Mouse (Mus musculus) midbrain, embryonic 11.5 days (tissue): Measurements from ENCODE around the gene Tsc1. TPM values are rescaled to one million over a fixed set of nuclear protein-coding genes. Genes with fewer than 3 reads are reported as not detected.

Experiments
- ATAC-seq: fragments of 200-750 bp; cut with Nextera tagmentation; 2 replicates; pipeline ENCODE4 v1.8.0; 2017; ENCODE audit warnings: moderate TSS enrichment, moderate library complexity; ENCODE audit not compliant: low FRiP score
- DNase-seq: peaks from one replicate; pipeline ENCODE4 v3.0.0; 2015; ENCODE audit warnings: low spot score; ENCODE audit errors: missing footprints
- H3K27ac ChIP-seq: fragments of 300-500 bp; sonication (generic); 2 replicates; pipeline ENCODE4 v1.5.1; 2014; ENCODE audit warnings: low read depth, low read length
- H3K27me3 ChIP-seq: fragments of 300-500 bp; sonication (generic); 2 replicates; pipeline ENCODE4 v1.6.1; 2014; ENCODE audit warnings: mild to moderate bottlenecking, low read length, moderate library complexity, mixed read lengths; ENCODE audit not compliant: control insufficient read depth, insufficient read depth
- H3K36me3 ChIP-seq: fragments of 300-500 bp; sonication (generic); 2 replicates; pipeline ENCODE4 v1.6.1; 2014; ENCODE audit warnings: mild to moderate bottlenecking, low read length, moderate library complexity, mixed read lengths; ENCODE audit not compliant: control insufficient read depth, insufficient read depth
- H3K4me1 ChIP-seq: fragments of 300-500 bp; sonication (generic); 2 replicates; pipeline ENCODE4 v1.6.1; 2014; ENCODE audit warnings: low read length; ENCODE audit not compliant: control insufficient read depth, insufficient read depth
- H3K4me2 ChIP-seq: fragments of 300-500 bp; sonication (generic); 2 replicates; pipeline ENCODE4 v1.6.1; 2014; ENCODE audit warnings: mild to moderate bottlenecking, moderate library complexity
- H3K4me3 ChIP-seq: fragments of 300-500 bp; sonication (generic); 2 replicates; pipeline ENCODE4 v1.5.1; 2014; ENCODE audit warnings: low read depth, low read length
- H3K9ac ChIP-seq: fragments of 300-500 bp; sonication (generic); 2 replicates; pipeline ENCODE4 v1.6.1; 2014; ENCODE audit warnings: low read length
- H3K9me3 ChIP-seq: fragments of 300-500 bp; sonication (generic); 2 replicates; pipeline ENCODE4 v1.6.1; 2016; ENCODE audit warnings: low read length; ENCODE audit not compliant: control insufficient read depth
- WGBS: fragments of 180-500 bp; shearing (Covaris S2); extraction: QIAGEN DNeasy Blood & Tissue Kit; methylation state at CpG from one replicate; pipeline ENCODE4 v1.1.7; 2014; 5-methylcytosine and 5-hydroxymethylcytosine counted together
- polyA plus RNA-seq: library from polyadenylated mRNA; unstranded; fragments of >200 nt; fragmentation: Nextera tagmentation; extraction: Ambion mirVana; gene quantifications from 2 replicates; pipeline ENCODE4 v1.2.1, GENCODE M21; 2014

Gene Tsc1
- polyA plus RNA-seq, 1 experiment from 2014 or later, result 22.3 TPM

DNA sequence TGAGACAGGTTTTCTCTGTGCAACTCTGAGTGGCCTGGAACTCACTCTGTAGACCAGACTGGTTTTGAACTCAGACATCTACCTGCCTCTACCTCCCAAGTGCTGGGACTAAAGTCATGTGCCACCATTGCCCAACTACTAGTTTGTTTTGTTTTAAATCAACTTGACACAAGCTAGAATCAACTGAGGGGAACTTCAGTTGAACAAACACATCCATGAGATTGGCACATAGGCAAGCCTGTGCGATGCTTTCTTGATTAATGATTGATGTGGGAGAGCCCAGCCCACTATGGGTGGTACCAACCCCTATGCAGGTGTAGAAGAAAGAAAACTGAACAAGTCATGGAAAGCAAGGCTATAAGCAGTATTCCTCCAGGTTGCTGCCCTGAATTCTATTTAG lies 5.8 kb upstream of the Tsc1 start:
- Histone ChIP-seq H3K27ac (no peak overlapping the region), H3K9ac (no peak overlapping the region), H3K4me3 (no peak overlapping the region), H3K9me3 (no peaks in the 10 kb centered on the region), H3K4me2 (no peak overlapping the region), H3K36me3 (no peaks in the 10 kb centered on the region), H3K27me3 (no peaks in the 10 kb centered on the region), H3K4me1 (0 out of 2 replicates have a peak, but pooled peaks cover 2% of the 10 kb centered on the region)
- DNase-seq (no peak), ATAC-seq (no peak)
- WGBS, result 93% methylated on average over 1 of the region's 1 CpGs

DNA sequence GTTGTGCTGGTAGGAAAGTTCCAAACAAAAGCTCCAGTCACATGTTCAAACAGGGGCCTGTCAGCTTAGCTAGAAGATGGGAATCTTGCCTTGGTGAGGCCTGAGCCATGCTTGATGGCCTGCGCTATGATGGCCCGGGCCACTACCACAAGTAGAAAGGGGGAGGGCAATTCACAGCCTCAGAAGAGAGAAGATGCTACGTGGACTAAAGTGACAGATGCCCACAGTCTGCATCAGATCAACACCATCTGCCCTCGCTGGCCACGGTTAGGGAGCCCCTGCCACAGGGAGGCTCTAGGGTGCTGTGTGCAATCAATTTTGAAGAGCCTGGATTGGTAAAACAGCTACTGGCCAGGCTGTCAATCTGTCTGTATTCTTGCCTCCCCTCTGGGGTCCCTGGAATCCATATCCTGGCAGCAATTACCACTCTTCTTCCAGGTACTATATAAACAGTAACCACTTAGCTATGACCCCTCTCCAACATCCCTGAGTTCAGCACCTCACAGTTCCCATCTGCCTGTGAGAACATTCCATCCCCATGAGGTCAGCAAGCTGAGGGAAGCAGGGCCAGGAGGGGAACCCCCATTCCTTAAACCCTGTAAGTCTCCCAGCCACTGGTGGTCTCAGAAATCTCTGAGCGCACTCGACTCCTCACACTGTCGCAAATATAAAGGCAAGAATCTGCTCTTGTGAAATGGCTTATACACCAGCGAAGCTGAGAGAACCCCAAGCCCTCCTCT lies 3.8 kb upstream of the Tsc1 start:
- H3K4me1 ChIP-seq, result peaks cover 7% of the 10 kb centered on the region
- no peaks in the 10 kb centered on the region for H3K27me3 ChIP-seq
- no peak overlapping the region for H3K4me2 ChIP-seq
- no peaks in the 10 kb centered on the region for H3K36me3 ChIP-seq
- no peak for DNase-seq
- 79% methylated on average over 9 of the region's 9 CpGs for WGBS
- no peak for ATAC-seq
- no peak overlapping the region for H3K9ac ChIP-seq
- no peak overlapping the region for H3K27ac ChIP-seq
- no peak overlapping the region for H3K4me3 ChIP-seq
- no peaks in the 10 kb centered on the region for H3K9me3 ChIP-seq

DNA sequence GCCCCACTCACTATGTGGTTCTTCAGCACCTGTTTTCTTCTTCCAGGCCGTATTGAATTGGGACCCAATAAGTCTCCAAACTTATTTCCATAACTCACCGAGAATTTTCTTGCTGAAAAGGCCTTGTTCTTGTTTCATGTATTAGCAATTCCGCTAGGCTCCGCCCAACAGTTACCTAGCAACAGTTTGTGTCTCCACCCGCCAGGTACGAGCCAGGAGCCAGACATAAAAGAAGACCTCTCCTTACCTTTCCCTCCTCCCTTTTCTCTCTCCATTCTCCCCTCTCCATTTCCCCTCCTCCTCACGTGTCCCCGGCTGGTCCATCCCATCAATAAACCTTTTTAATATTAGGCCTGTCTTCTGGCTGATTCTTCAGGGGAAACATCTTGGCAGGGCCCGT lies 2.7 kb upstream of the Tsc1 start:
- no peak for DNase-seq
- Histone ChIP-seq H3K4me1 (peaks cover 14% of the 10 kb centered on the region), H3K27me3 (no peaks in the 10 kb centered on the region), H3K27ac (no peak overlapping the region), H3K4me2 (peak overlapping the region; percentile 28; the same call in 1 of the 2 replicates), H3K36me3 (no peaks in the 10 kb centered on the region), H3K4me3 (no peak overlapping the region), H3K9me3 (no peaks in the 10 kb centered on the region), H3K9ac (peak overlapping the region; percentile 16; the same call in 1 of the 2 replicates)
- WGBS, result 20% methylated on average over 9 of the region's 9 CpGs
- no peak for ATAC-seq

DNA sequence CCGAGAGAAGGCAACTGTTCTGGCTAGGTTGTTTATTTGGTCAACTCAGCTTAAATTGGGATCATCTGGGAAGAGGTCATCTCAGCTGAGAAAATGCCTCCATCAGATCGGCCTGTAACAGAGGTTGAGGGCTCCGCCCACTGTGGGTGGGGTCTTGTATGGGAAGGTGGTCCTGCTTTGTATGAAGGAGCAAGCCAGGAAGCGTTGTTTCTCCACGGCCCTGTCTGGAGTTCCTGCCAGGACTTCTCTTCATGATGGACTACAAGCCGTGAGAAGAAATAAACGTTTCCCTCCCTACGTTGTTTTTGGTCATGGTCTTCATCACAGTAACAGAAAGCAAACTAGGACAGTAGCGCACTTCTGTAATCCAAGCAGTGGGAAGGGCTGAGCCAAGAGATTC lies 2.1 kb upstream of the Tsc1 start:
- peak; percentile 92 for DNase-seq
- Histone ChIP-seq H3K27me3 (no peaks in the 10 kb centered on the region), H3K4me3 (no peak overlapping the region), H3K36me3 (no peaks in the 10 kb centered on the region), H3K27ac (no peak overlapping the region), H3K9ac (peak overlapping the region; percentile 16; the same call in 1 of the 2 replicates), H3K4me2 (peak overlapping the region; percentile 28; the same call in 1 of the 2 replicates), H3K4me1 (peaks cover 14% of the 10 kb centered on the region), H3K9me3 (no peaks in the 10 kb centered on the region)
- ATAC-seq, result no peak
- WGBS, result 7% methylated on average over 9 of the region's 9 CpGs

DNA sequence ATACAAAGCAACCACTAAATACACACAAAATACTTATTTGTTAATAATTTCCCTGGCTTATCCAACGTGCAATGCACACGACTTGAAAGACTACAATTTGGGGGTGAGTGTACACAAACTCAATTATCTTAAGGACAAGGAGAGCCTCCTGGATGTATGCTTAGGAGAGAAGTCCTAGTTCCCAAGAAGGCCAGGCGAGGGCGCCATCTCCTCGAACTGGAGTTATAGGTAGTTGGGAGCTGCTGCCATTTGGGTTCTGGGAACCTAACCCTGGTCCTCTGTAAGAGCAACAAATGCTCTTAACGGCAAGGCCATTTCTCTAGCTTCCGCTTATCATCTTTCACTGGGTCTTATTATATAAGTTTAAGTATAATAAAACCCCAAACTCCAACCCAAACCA lies 1.2 kb upstream of the Tsc1 start:
- no peak overlapping the region for H3K27ac ChIP-seq
- H3K27me3 ChIP-seq, result no peaks in the 10 kb centered on the region
- no peak overlapping the region for H3K9ac ChIP-seq
- ATAC-seq (no peak), DNase-seq (peak; percentile 85)
- no peaks in the 10 kb centered on the region for H3K9me3 ChIP-seq
- H3K4me3 ChIP-seq, result no peak overlapping the region
- H3K4me1 ChIP-seq, result peaks cover 14% of the 10 kb centered on the region
- H3K4me2 ChIP-seq, result no peak overlapping the region
- no peaks in the 10 kb centered on the region for H3K36me3 ChIP-seq
- WGBS, result 55% methylated on average over 7 of the region's 7 CpGs

DNA sequence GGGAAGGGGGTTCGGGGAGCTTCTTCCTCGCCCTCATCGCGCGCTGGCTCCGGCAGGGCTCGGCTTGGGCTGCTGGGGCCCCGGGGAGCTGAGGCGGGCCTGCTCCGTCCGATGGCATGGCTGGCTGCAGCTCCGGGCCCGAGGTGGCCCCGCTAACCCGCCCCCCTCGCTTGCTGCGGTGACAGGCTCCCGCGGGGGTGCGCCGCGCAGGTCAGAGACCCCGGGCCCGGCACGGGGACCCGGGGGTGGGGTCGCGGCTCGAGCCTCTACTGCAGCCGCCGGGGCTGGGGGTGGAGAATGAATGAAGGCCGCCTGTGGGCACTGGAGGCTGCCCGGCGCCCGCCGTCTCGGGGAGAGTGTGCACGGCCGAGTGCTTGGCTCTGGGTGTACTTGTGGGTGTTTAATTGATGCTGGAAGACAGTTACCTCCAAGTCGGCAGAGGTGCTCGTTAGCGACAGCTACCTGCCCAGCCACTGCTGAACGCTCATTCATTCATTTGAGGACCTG lies 460 bp downstream of the Tsc1 start:
- Histone ChIP-seq H3K27me3 (no peaks in the 10 kb centered on the region), H3K9ac (peak overlapping the region; percentile 93), H3K4me3 (peak overlapping the region; percentile 99), H3K4me2 (peak overlapping the region; percentile 76), H3K27ac (peak overlapping the region; percentile 84), H3K4me1 (peaks cover 14% of the 10 kb centered on the region), H3K36me3 (no peaks in the 10 kb centered on the region), H3K9me3 (no peaks in the 10 kb centered on the region)
- ATAC-seq (peak; percentile 74), DNase-seq (no peak)
- WGBS, result under 1% methylated on average over 40 of the region's 43 CpGs

DNA sequence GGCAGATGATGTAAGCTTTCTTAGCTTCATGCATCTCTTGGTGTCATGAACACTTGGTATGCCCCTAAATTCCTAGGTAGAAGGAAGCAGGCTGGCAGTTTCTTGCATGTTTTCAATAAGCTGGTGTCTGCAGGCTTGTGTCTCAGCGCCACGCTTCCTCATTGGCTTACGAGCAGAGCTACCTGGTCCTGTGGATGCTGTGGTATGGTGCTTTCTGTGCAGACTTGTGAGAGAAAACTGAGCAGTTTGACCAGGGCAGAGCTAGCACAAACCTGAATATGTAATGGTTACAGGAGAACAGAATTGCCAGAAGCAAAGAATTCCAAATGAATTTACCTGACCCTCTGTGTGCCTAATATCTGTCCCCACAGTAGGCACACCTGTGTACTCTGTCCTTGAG lies 2.1 kb downstream of the Tsc1 start:
- Histone ChIP-seq H3K4me1 (peaks cover 14% of the 10 kb centered on the region), H3K27ac (no peak overlapping the region), H3K4me2 (no peak overlapping the region), H3K27me3 (no peaks in the 10 kb centered on the region), H3K36me3 (no peaks in the 10 kb centered on the region), H3K9me3 (no peaks in the 10 kb centered on the region), H3K9ac (no peak overlapping the region), H3K4me3 (no peak overlapping the region)
- no peak for ATAC-seq
- WGBS, result 87% methylated on average over 3 of the region's 3 CpGs
- no peak for DNase-seq

DNA sequence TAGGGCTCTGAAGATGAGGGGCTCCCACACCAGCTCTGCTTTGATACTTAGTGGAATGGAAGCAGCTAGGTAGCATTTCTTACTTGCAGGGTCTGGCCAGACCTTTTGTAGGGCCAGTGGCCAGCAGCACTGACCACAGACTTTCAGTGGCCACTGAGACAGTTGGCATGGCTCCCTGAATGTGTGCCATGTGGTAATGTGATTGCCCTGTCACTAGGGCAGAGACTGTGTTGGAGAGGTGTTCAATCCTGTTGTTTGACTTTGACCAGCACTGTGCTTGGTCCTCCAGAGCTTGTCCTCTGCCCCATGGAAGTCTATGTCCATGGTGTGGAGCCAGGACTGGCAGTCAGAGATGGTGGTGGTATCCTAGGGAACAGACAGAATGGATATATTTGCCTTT lies 9.5 kb downstream of the Tsc1 start:
- Histone ChIP-seq H3K27ac (no peak overlapping the region), H3K9ac (no peak overlapping the region), H3K36me3 (no peaks in the 10 kb centered on the region), H3K9me3 (no peaks in the 10 kb centered on the region), H3K4me3 (no peak overlapping the region), H3K4me1 (no peaks in the 10 kb centered on the region), H3K27me3 (no peaks in the 10 kb centered on the region), H3K4me2 (no peak overlapping the region)
- DNase-seq, result no peak
- ATAC-seq, result no peak

DNA sequence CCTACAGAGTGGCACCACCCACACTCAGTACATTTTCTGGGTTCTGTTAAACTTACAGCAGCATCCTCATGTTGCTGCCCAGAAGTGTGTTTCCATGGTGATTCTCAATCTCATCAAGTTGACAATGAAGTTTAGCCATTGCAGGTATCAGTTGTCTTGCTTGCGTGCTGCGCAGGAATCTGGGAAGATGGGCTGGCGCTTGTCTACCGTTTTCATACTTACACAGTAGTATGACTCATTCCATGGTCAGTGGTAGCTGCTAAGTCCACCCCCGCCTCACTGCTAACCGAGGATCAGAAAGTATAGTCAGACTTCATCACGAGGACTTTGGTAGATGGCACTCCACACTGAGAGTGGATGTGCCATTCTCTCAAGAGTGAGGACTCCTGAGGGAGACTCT lies 12.3 kb downstream of the Tsc1 start:
- Histone ChIP-seq H3K4me2 (no peak overlapping the region), H3K4me1 (no peaks in the 10 kb centered on the region), H3K9me3 (no peaks in the 10 kb centered on the region), H3K27me3 (no peaks in the 10 kb centered on the region), H3K4me3 (no peak overlapping the region), H3K9ac (no peak overlapping the region), H3K27ac (no peak overlapping the region), H3K36me3 (no peaks in the 10 kb centered on the region)
- DNase-seq, result no peak
- no peak for ATAC-seq
- WGBS, result 97% methylated on average over 7 of the region's 7 CpGs
